Mouse (Mus musculus): ENCODE data around the gene Ppm1n. TPM values are rescaled to one million over a fixed set of nuclear protein-coding genes. Genes with fewer than 3 reads are reported as not detected.
A peak's percentile ranks its signal among the peaks of the same experiment; 100 is the strongest.

Ppm1n gene
- polyA plus RNA-seq, 1 experiment = 0.30 TPM

DNA sequence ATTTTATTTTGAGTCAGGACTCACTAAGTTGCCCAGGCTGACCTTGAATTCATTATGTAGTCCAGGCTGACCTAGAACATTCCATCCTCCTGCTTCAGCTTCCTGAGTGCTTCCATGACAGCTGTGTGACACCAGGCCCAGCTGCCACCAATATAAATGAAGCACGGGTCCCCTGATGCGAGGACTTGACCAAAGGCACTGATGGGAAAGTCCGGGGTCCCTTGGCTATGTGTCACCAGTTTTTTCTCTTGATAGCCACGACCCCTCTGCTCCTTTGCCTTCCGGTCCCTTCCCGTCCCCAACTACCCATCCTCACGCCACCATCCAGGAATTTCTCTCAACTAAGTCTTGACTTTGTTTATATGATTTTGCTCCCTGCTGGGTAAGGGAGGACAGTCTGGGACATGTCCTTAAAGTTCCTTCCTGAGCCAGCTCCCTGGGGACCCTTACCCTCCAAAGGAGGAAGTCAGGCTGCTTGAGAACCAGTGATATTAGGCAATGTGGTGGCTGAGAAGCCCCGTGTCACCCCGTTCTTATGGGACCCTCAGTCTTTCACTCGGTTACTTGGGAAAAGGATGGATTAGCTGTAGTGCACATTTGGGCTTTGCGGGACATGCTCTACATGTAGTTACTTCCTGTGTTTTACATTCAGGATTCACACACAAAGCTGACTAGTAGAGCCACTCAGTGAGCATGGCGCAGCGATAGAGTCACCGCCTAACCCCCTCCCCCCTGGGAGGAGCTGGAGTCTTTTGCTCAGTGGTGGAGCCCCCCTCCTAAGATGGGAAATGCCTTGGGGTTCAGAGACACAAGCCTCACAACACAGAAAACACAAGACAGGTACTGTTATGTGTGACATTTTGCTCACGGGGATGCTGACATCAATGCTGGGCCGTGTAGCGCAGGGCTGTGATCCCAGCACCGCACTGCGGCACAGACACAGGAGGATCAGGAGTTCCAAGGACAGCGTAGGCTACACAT is 52.8 kb downstream of the Ppm1n start:
- H3K27me3 ChIP-seq (ENCODE audit: control insufficient read depth, insufficient read depth, low read length) = no peaks in the 10 kb centered on the region
- H3K36me3 ChIP-seq (ENCODE audit: control insufficient read depth, insufficient read depth, low read length) = no peaks in the 10 kb centered on the region
- TF ChIP-seq POLR2A (IDR thresholded peaks at IDR 0.05; ENCODE audit: control insufficient read depth, low read depth, low read length) (no peak), CTCF (IDR thresholded peaks at IDR 0.05; ENCODE audit: control insufficient read depth, insufficient read depth, insufficient replicate concordance, low read depth, low read length) (no peak)
- peak overlapping the region; percentile 98 for H3K27ac ChIP-seq (ENCODE audit: control insufficient read depth, insufficient read depth, low read depth, low read length)
- H3K4me1 ChIP-seq (ENCODE audit: control insufficient read depth, insufficient read depth, low read length) = peaks cover 25% of the 10 kb centered on the region
- peak overlapping the region; percentile 93 for H3K4me3 ChIP-seq (ENCODE audit: control insufficient read depth, low read depth, low read length)

Other genes starting within 250 kb of the Ppm1n start
- gene Rsph6a, start 225.4 kb downstream of the Ppm1n start, polyA plus RNA-seq (2012; rRNA removed) = 226 and 241 TPM in 2 replicates
- gene Dmwd, start 203.8 kb downstream of the Ppm1n start, polyA plus RNA-seq (2012; rRNA removed) = 83.7 and 92.1 TPM in 2 replicates
- 75.3 and 91.2 TPM in 2 replicates for gene Dmpk, start 196.2 kb downstream of the Ppm1n start, polyA plus RNA-seq (2012; rRNA removed)
- gene Six5, start 185.5 kb downstream of the Ppm1n start, polyA plus RNA-seq (2012; rRNA removed) = 3.3 and 3.5 TPM in 2 replicates
- gene Gm4969, start 161.7 kb downstream of the Ppm1n start, polyA plus RNA-seq (2012; rRNA removed) = 13.2 and 16.4 TPM in 2 replicates
- 49.3 and 59.7 TPM in 2 replicates for gene Fbxo46, start 160.2 kb downstream of the Ppm1n start, polyA plus RNA-seq (2012; rRNA removed)
- gene Qpctl, start 130.8 kb downstream of the Ppm1n start, polyA plus RNA-seq (2012; rRNA removed) = 12.7 and 13.5 TPM in 2 replicates
- 135 and 140 TPM in 2 replicates for gene Snrpd2, start 130.3 kb downstream of the Ppm1n start, polyA plus RNA-seq (2012; rRNA removed)
- gene Gipr, start 113.9 kb downstream of the Ppm1n start, polyA plus RNA-seq (2012; rRNA removed) = 20.9 and 24.3 TPM in 2 replicates
- 11.1 and 12.9 TPM in 2 replicates for gene Eml2, start 103.6 kb downstream of the Ppm1n start, polyA plus RNA-seq (2012; rRNA removed)
- 9.5 and 16.2 TPM in 2 replicates for gene Gpr4, start 67.5 kb downstream of the Ppm1n start, polyA plus RNA-seq (2012; rRNA removed)
- 13.6 and 14.5 TPM in 2 replicates for gene Opa3, start 51.7 kb downstream of the Ppm1n start, polyA plus RNA-seq (2012; rRNA removed)
- 42.4 and 44.7 TPM in 2 replicates for gene Vasp, start 8.2 kb downstream of the Ppm1n start, polyA plus RNA-seq (2012; rRNA removed)
- gene Rtn2, start 2.6 kb upstream of the Ppm1n start, polyA plus RNA-seq (2012; rRNA removed) = 15.6 and 17.4 TPM in 2 replicates
- 3.9 and 4.1 TPM in 2 replicates for gene Fosb, start 30.0 kb upstream of the Ppm1n start, polyA plus RNA-seq (2012; rRNA removed)
- gene Ercc1, start 64.7 kb upstream of the Ppm1n start, polyA plus RNA-seq (2012; rRNA removed) = 50.1 and 66.6 TPM in 2 replicates
- 2.8 and 3.2 TPM in 2 replicates for gene Cd3eap, start 79.4 kb upstream of the Ppm1n start, polyA plus RNA-seq (2012; rRNA removed)
- gene Ppp1r13l, start 79.7 kb upstream of the Ppm1n start, polyA plus RNA-seq (2012; rRNA removed) = 49.5 and 71.4 TPM in 2 replicates
- 50.6 and 53.3 TPM in 2 replicates for gene Ercc2, start 101.9 kb upstream of the Ppm1n start, polyA plus RNA-seq (2012; rRNA removed)
- gene Klc3, start 124.0 kb upstream of the Ppm1n start, polyA plus RNA-seq (2012; rRNA removed) = 33.3 and 39.9 TPM in 2 replicates
- gene Ckm, start 124.7 kb upstream of the Ppm1n start, polyA plus RNA-seq (2012; rRNA removed) = 2.4 and 8.7 TPM in 2 replicates
- 13.2 and 14.1 TPM in 2 replicates for gene Mark4, start 178.8 kb upstream of the Ppm1n start, polyA plus RNA-seq (2012; rRNA removed)
- 26.1 and 27.2 TPM in 2 replicates for gene Exoc3l2, start 183.3 kb upstream of the Ppm1n start, polyA plus RNA-seq (2012; rRNA removed)
- gene Bloc1s3, start 228.3 kb upstream of the Ppm1n start, polyA plus RNA-seq (2012; rRNA removed) = 3.0 and 3.7 TPM in 2 replicates
- 61.1 and 62.1 TPM in 2 replicates for gene Trappc6a, start 228.3 kb upstream of the Ppm1n start, polyA plus RNA-seq (2012; rRNA removed)
- 5.6 and 6.9 TPM in 2 replicates for gene Nkpd1, start 237.8 kb upstream of the Ppm1n start, polyA plus RNA-seq (2012; rRNA removed)